8 mouse cellular contexts compared by ENCODE assay signal in the genomic region with DNA sequence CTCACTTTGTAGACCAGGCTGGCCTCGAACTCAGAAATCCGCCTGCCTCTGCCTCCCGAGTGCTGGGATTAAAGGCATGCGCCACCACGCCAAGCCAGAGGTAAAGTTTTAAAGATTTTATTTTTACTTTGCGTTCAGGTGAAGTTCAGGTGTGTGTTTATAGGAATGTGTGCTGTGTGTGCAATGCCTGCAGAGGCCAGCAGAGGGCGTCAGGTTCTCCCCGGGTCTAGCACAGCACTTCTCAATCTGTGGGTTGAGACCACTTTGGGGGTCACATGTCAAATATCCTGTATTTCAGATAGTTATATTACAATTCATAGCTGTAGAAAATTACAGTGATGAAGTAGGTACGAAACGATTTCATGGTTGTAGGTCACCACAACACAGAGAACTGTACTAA. TPM values are rescaled to one million over a fixed set of nuclear protein-coding genes. Genes with fewer than 3 reads are reported as not detected.
DNase-seq lines count a peak whose midpoint lies in the region; ATAC-seq and TF ChIP-seq lines count a peak whose summit lies in the region.
"Had no signal": no experiment of that assay in that cellular context is flagged by ENCODE, and none has a peak within 500 bp of the region (broad histone marks: within the 10 kb centered on the region; RNA-seq: fewer than 3 reads in every experiment).

No protein-coding gene starts in this region.

- no peak overlapping the region for H3K9ac ChIP-seq in liver, postnatal 0 days (replicated peaks)

- ATAC-seq in liver, postnatal 0 days: no peak

- no peaks in the 10 kb centered on the region for H3K36me3 ChIP-seq in liver, postnatal 0 days (replicated peaks; ENCODE audit: insufficient read depth, low read length)

- no peak for TF ChIP-seq EP300 in liver, postnatal 0 days (IDR thresholded peaks at IDR 0.05; ENCODE audit: low read depth)

- peak; percentile 58 for TF ChIP-seq CTCF in left cerebral cortex, adult 2 months (IDR thresholded peaks at IDR 0.05)
- TF ChIP-seq CTCF in liver, postnatal 0 days (IDR thresholded peaks at IDR 0.05; ENCODE audit: low read depth): peak; percentile 81

- H3K27ac ChIP-seq in left cerebral cortex, adult 2 months: no peak overlapping the region
- H3K27ac ChIP-seq in liver, postnatal 0 days (ENCODE audit: low read depth): no peak overlapping the region

- peaks cover 3% of the 10 kb centered on the region for H3K4me1 ChIP-seq in liver, postnatal 0 days (ENCODE audit: insufficient read depth)
- H3K4me1 ChIP-seq: megakaryocyte, embryonic 14.5 days had no signal

- no peaks in the 10 kb centered on the region for H3K9me3 ChIP-seq in liver, postnatal 0 days (ENCODE audit: low read length)
- H3K9me3 ChIP-seq: megakaryocyte, embryonic 14.5 days had no signal

- H3K4me2 ChIP-seq in liver, postnatal 0 days (ENCODE audit: low read depth, low read length): no peak overlapping the region

- H3K27me3 ChIP-seq in liver, postnatal 0 days (ENCODE audit: insufficient read depth, low read length): no peaks in the 10 kb centered on the region

- H3K4me3 ChIP-seq in left cerebral cortex, adult 2 months: no peak overlapping the region
- H3K4me3 ChIP-seq in liver, postnatal 0 days (ENCODE audit: low read depth, low read length): no peak overlapping the region
- H3K4me3 ChIP-seq: megakaryocyte, embryonic 14.5 days had no signal

- WGBS in liver, postnatal 0 days (ENCODE audit: insufficient replicate concordance): 56% methylated on average over 10 of the region's 10 CpGs

- DNase-seq in left cerebral cortex, adult 2 months (ENCODE audit: extremely low spot score in 1 of 2, low spot score in 2 of 2): no peak
- DNase-seq in left cerebral cortex, adult 18-20 months (ENCODE audit: low spot score in 2 of 2): no peak
- DNase-seq in CD4-positive, CD25-positive, alpha-beta regulatory T cell, adult 2 months (ENCODE audit: low read depth, low spot score): peak; percentile 72
- DNase-seq in ES-CJ7 (ENCODE audit: low read depth, low spot score): peak; percentile 67
- DNase-seq in liver, postnatal 0 days: peak; percentile 50
- DNase-seq in gastrocnemius, postnatal 36 days: no peak
- no peak for DNase-seq in cerebellum, adult 18-20 months

- intact Hi-C loops in left cerebral cortex, adult 2 months (cut with DNase I): no loop called here
- intact Hi-C loops in gastrocnemius, postnatal 36 days (cut with DNase I): no loop called here

RNA-seq across cellular contexts. Expression of a gene that starts 7.1 kb away (rescaled TPM):
- 10 to 100 TPM; 38.4 to 39.3 TPM for total RNA-seq in left cerebral cortex, adult 2 months (2021)
- 10 to 100 TPM; 51.8 TPM for total RNA-seq in left cerebral cortex, adult 18-20 months (2021)
- 6.3 and 6.6 TPM in 2 replicates for polyA plus RNA-seq in liver, postnatal 0 days (2015; fragmentation: Nextera tagmentation; extraction: Ambion mirVana)
- total RNA-seq in gastrocnemius, postnatal 36 days (2021): 1 to 10 TPM; 6.7 to 8.3 TPM

RNA-seq across cellular contexts. Expression of a gene that starts 30.4 kb away (rescaled TPM):
- 10 to 100 TPM in 1 of 2 experiments, 1 to 10 TPM in 1; 9.9 to 11.2 TPM for total RNA-seq in left cerebral cortex, adult 2 months (2021)
- 1 to 10 TPM; 9.5 to 9.8 TPM for total RNA-seq in left cerebral cortex, adult 18-20 months (2021)
- 4.5 and 5.3 TPM in 2 replicates for polyA plus RNA-seq in liver, postnatal 0 days (2015; fragmentation: Nextera tagmentation; extraction: Ambion mirVana)
- 10 to 100 TPM; 14.4 to 16.4 TPM for total RNA-seq in gastrocnemius, postnatal 36 days (2021)

Comparison
In these comparisons a context has a peak if more than half of its experiments do, and no peak if none do; other contexts are left out.
1. DNase-seq: peak in CD4-positive, CD25-positive, alpha-beta regulatory T cell, adult 2 months (single experiment), ES-CJ7 (single experiment) and liver, postnatal 0 days (single experiment); none in left cerebral cortex, adult 2 months (0 of 2), left cerebral cortex, adult 18-20 months (0 of 2), gastrocnemius, postnatal 36 days (0 of 2) and cerebellum, adult 18-20 months (0 of 2).
2. RNA of a gene that starts 7.1 kb away (total RNA-seq): 51.8 TPM in left cerebral cortex, adult 18-20 months and 38.4 to 39.3 TPM in left cerebral cortex, adult 2 months; 6.7 to 8.3 TPM in gastrocnemius, postnatal 36 days; every median in the first group is over 4 times any median in the second.